Mouse (Mus musculus): ENCODE results near the gene Adamts16.
"Not testable (repeated sequence)": the region's sequence is repeated elsewhere in the genome, so short reads cannot be mapped to it uniquely, and the experiment has no call there.

The Adamts16 gene

GRCm38 (mm10) chr13:70841421-70841904 lies at the start of gene Adamts16:
Adamts16 (minus strand) TSS chr13:70841811.
- in situ Hi-C loops (cut with MboI, MseI), result loop anchor here (5.0 kb wide), 1 partner anchor 199 kb away; no protein-coding TSS in a partner anchor

- in situ Hi-C loops (cut with MboI, MseI), result no loop called here
Measured at GRCm38 (mm10) chr13:70887136-70887535, 45.5 kb upstream of the Adamts16 start.

GRCm38 (mm10) chr13:70885006-70885405 lies 43.4 kb upstream of the Adamts16 start:
- in situ Hi-C loops (cut with MboI, MseI), result no loop called here

GRCm38 (mm10) chr13:70883891-70884890 lies 42.6 kb upstream of the Adamts16 start:
- in situ Hi-C loops (cut with MboI, MseI), result no loop called here

GRCm38 (mm10) chr13:70879971-70880370 lies 38.4 kb upstream of the Adamts16 start:
- in situ Hi-C loops (cut with MboI, MseI), result not testable (repeated sequence)

- in situ Hi-C loops (cut with MboI, MseI), result no loop called here
Measured at GRCm38 (mm10) chr13:70877550-70877913, 35.9 kb upstream of the Adamts16 start.

- in situ Hi-C loops (cut with MboI, MseI), result no loop called here
Measured at GRCm38 (mm10) chr13:70876648-70877549, 35.3 kb upstream of the Adamts16 start.

GRCm38 (mm10) chr13:70875411-70875949 lies 33.9 kb upstream of the Adamts16 start:
- in situ Hi-C loops (cut with MboI, MseI), result no loop called here

GRCm38 (mm10) chr13:70874741-70875140 lies 33.1 kb upstream of the Adamts16 start:
- in situ Hi-C loops (cut with MboI, MseI), result no loop called here

- in situ Hi-C loops (cut with MboI, MseI), result not testable (repeated sequence)
Measured at GRCm38 (mm10) chr13:70873851-70874250, 32.2 kb upstream of the Adamts16 start.

GRCm38 (mm10) chr13:70871049-70871448 lies 29.4 kb upstream of the Adamts16 start:
- in situ Hi-C loops (cut with MboI, MseI), result no loop called here

GRCm38 (mm10) chr13:70866971-70867625 lies 25.5 kb upstream of the Adamts16 start:
- in situ Hi-C loops (cut with MboI, MseI), result no loop called here

- in situ Hi-C loops (cut with MboI, MseI), result no loop called here
Measured at GRCm38 (mm10) chr13:70865867-70866266, 24.3 kb upstream of the Adamts16 start.

GRCm38 (mm10) chr13:70862162-70862908 lies 20.7 kb upstream of the Adamts16 start:
- in situ Hi-C loops (cut with MboI, MseI), result no loop called here

GRCm38 (mm10) chr13:70853601-70854000 lies 12.0 kb upstream of the Adamts16 start:
- in situ Hi-C loops (cut with MboI, MseI), result no loop called here

GRCm38 (mm10) chr13:70846933-70847332 lies 5.3 kb upstream of the Adamts16 start:
- in situ Hi-C loops (cut with MboI, MseI), result no loop called here

GRCm38 (mm10) chr13:70845526-70845925 lies 3.9 kb upstream of the Adamts16 start:
- in situ Hi-C loops (cut with MboI, MseI), result no loop called here

- in situ Hi-C loops (cut with MboI, MseI), result loop anchor here (5.0 kb wide), 1 partner anchor 200 kb away; no protein-coding TSS in a partner anchor
Measured at GRCm38 (mm10) chr13:70842126-70842525, 515 bp upstream of the Adamts16 start.

GRCm38 (mm10) chr13:70840161-70840560 lies 1.4 kb downstream of the Adamts16 start:
- in situ Hi-C loops (cut with MboI, MseI), result loop anchor here (5.0 kb wide), 1 partner anchor 198 kb away; no protein-coding TSS in a partner anchor

GRCm38 (mm10) chr13:70837571-70837970 lies 4.0 kb downstream of the Adamts16 start:
- in situ Hi-C loops (cut with MboI, MseI), result no loop called here

Data from regulatory T cell (primary cell).